Mouse (Mus musculus): Measurements from ENCODE around the gene Plcl1. TPM values are rescaled to one million over a fixed set of nuclear protein-coding genes. Genes with fewer than 3 reads are reported as not detected.

The Plcl1 gene
- polyA plus RNA-seq, 1 experiment from 2014 or later, result 0.77 TPM

- Histone ChIP-seq H3K27ac (no peak overlapping the region), H3K4me3 (no peak overlapping the region), H3K4me1 (peaks cover 2% of the 10 kb centered on the region; the same call in 1 of the 2 replicates), H3K36me3 (no peaks in the 10 kb centered on the region), H3K9me3 (no peaks in the 10 kb centered on the region), H3K27me3 (ENCODE audit: insufficient read depth, poor library complexity, severe bottlenecking) (no peaks in the 10 kb centered on the region)
- WGBS, result 82% methylated on average over 6 of the region's 6 CpGs
- DNase-seq (ENCODE audit: low spot score), result no peak
These were observed 160.2 kb downstream of the Plcl1 start for GRCm38 (mm10) chr1:55565933-55566332.

GRCm38 (mm10) chr1:55567801-55568360 lies 162.2 kb downstream of the Plcl1 start:
- peaks cover 7% of the 10 kb centered on the region; the same call in 1 of the 2 replicates for H3K4me1 ChIP-seq
- no peak overlapping the region for H3K27ac ChIP-seq
- H3K36me3 ChIP-seq, result no peaks in the 10 kb centered on the region
- no peak for DNase-seq (ENCODE audit: low spot score)
- no peaks in the 10 kb centered on the region for H3K27me3 ChIP-seq (ENCODE audit: insufficient read depth, poor library complexity, severe bottlenecking)
- 72% methylated on average over 5 of the region's 5 CpGs for WGBS
- H3K4me3 ChIP-seq, result no peak overlapping the region
- no peaks in the 10 kb centered on the region for H3K9me3 ChIP-seq

DNA sequence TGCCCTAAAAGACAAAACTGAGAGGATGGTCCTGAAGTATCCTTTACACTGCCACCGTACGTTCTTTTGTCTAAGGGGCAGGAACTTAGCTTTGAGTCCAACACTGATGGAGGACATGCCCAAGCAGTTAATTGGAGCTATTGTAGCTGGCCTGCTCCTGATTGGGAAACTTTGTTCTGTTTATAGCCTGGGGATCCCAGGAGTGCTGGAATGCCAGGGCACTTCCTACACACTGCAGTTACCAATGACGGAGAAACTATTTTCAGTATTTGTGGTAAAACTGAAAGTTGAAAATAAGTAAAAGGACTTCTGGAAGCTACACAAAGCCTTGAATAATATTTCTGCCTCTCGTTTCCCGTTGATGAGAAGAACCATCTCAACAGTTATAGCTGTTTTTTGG lies 164.5 kb downstream of the Plcl1 start:
- Histone ChIP-seq H3K9me3 (no peaks in the 10 kb centered on the region), H3K27me3 (ENCODE audit: insufficient read depth, poor library complexity, severe bottlenecking) (no peaks in the 10 kb centered on the region), H3K27ac (no peak overlapping the region), H3K4me3 (no peak overlapping the region), H3K4me1 (peaks cover 7% of the 10 kb centered on the region; the same call in 1 of the 2 replicates), H3K36me3 (no peaks in the 10 kb centered on the region)
- no peak for DNase-seq (ENCODE audit: low spot score)
- WGBS, result 72% methylated on average over 5 of the region's 5 CpGs

GRCm38 (mm10) chr1:55571399-55571798 lies 165.7 kb downstream of the Plcl1 start:
- no peak overlapping the region for H3K27ac ChIP-seq
- H3K27me3 ChIP-seq (ENCODE audit: insufficient read depth, poor library complexity, severe bottlenecking), result no peaks in the 10 kb centered on the region
- peaks cover 14% of the 10 kb centered on the region; the same call in 1 of the 2 replicates for H3K4me1 ChIP-seq
- WGBS, result 82% methylated on average over 4 of the region's 4 CpGs
- H3K4me3 ChIP-seq, result no peak overlapping the region
- H3K9me3 ChIP-seq, result no peaks in the 10 kb centered on the region
- DNase-seq (ENCODE audit: low spot score), result no peak
- no peaks in the 10 kb centered on the region for H3K36me3 ChIP-seq

DNA sequence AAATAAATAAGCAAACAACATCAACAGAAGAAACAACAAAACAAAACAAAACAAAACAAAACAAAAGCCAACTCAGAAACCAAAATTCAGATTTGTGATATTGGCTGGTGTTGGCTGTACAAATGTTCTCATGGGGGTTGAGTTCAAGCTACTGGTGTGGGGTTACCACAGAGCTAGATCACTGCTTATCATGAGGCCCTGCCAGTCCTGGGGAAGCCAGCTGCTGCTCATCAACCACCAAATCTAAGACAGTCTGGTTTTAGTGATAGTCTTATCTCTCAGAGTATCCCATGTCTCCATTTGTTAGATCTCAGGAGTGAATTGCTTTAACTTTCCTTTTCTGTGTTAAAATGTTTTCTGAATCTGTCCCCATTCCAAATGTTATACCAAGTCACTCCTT lies 166.5 kb downstream of the Plcl1 start:
- DNase-seq (ENCODE audit: low spot score), result no peak
- H3K4me3 ChIP-seq, result no peak overlapping the region
- H3K4me1 ChIP-seq, result peaks cover 14% of the 10 kb centered on the region; the same call in 1 of the 2 replicates
- H3K36me3 ChIP-seq, result no peaks in the 10 kb centered on the region
- no peaks in the 10 kb centered on the region for H3K9me3 ChIP-seq
- no peaks in the 10 kb centered on the region for H3K27me3 ChIP-seq (ENCODE audit: insufficient read depth, poor library complexity, severe bottlenecking)
- no peak overlapping the region for H3K27ac ChIP-seq

- Histone ChIP-seq H3K27me3 (ENCODE audit: insufficient read depth, poor library complexity, severe bottlenecking) (no peaks in the 10 kb centered on the region), H3K36me3 (no peaks in the 10 kb centered on the region), H3K4me1 (0 out of 2 replicates have a peak, but pooled peaks cover 11% of the 10 kb centered on the region), H3K27ac (no peak overlapping the region), H3K9me3 (no peaks in the 10 kb centered on the region), H3K4me3 (no peak overlapping the region)
- 61% methylated on average over 3 of the region's 3 CpGs for WGBS
- no peak for DNase-seq (ENCODE audit: low spot score)
These were observed 166.9 kb downstream of the Plcl1 start for GRCm38 (mm10) chr1:55572664-55573063.

DNA sequence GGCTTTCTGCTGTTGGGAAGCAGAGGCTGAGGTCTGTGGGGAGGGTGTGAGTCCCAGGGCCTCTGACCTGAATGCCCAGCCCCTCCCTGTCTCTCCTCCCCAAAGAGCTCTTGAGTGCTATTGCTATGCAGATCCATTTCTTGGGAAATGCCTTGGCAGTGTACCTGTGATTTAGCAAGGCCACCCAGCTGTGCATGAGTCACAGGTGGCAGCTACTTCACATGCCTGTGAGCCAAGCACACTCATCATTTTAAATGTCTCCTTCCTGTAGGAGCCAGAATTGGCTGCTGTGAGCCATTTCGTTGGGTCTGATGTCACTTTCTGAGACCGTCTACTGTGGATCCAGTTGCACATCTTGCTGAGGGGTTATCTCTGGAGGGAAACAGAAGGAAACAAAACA lies 170.2 kb downstream of the Plcl1 start:
- Histone ChIP-seq H3K4me1 (0 out of 2 replicates have a peak, but pooled peaks cover 11% of the 10 kb centered on the region), H3K4me3 (no peak overlapping the region), H3K27me3 (ENCODE audit: insufficient read depth, poor library complexity, severe bottlenecking) (no peaks in the 10 kb centered on the region), H3K27ac (no peak overlapping the region), H3K36me3 (no peaks in the 10 kb centered on the region), H3K9me3 (no peaks in the 10 kb centered on the region)
- DNase-seq (ENCODE audit: low spot score), result no peak
- WGBS, result 24% methylated on average over 2 of the region's 2 CpGs

- H3K9me3 ChIP-seq, result no peaks in the 10 kb centered on the region
- no peaks in the 10 kb centered on the region for H3K36me3 ChIP-seq
- no peak overlapping the region for H3K27ac ChIP-seq
- no peak overlapping the region for H3K4me3 ChIP-seq
- DNase-seq (ENCODE audit: low spot score), result no peak
- WGBS, result 75% methylated on average over 2 of the region's 2 CpGs
- H3K27me3 ChIP-seq (ENCODE audit: insufficient read depth, poor library complexity, severe bottlenecking), result no peaks in the 10 kb centered on the region
- H3K4me1 ChIP-seq, result no peaks in the 10 kb centered on the region
These were observed 176.0 kb downstream of the Plcl1 start for GRCm38 (mm10) chr1:55581752-55582151.

DNA sequence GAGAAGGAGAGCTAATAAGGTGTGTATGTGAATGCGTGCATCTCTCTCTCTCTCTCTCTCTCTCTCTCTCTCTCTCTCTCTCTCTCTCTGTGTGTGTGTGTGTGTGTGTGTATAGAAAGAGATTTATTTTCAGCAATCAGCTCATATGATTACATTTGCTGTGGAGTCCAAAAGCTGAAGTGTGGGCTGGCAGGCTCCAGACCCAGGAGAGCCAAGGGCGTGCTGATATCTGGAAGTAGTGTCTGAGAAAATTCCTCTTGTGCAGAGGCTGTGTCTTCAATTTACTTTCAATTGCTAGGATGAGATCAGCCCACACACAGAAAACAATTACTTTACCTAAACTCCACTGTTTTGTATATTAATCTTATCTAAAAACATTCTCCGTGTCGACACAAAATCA lies 179.7 kb downstream of the Plcl1 start:
- H3K4me1 ChIP-seq, result no peaks in the 10 kb centered on the region
- no peak for DNase-seq (ENCODE audit: low spot score)
- H3K27ac ChIP-seq, result no peak overlapping the region
- H3K9me3 ChIP-seq, result no peaks in the 10 kb centered on the region
- WGBS, result 74% methylated on average over 4 of the region's 4 CpGs
- H3K4me3 ChIP-seq, result no peak overlapping the region
- H3K36me3 ChIP-seq, result no peaks in the 10 kb centered on the region
- H3K27me3 ChIP-seq (ENCODE audit: insufficient read depth, poor library complexity, severe bottlenecking), result no peaks in the 10 kb centered on the region

DNA sequence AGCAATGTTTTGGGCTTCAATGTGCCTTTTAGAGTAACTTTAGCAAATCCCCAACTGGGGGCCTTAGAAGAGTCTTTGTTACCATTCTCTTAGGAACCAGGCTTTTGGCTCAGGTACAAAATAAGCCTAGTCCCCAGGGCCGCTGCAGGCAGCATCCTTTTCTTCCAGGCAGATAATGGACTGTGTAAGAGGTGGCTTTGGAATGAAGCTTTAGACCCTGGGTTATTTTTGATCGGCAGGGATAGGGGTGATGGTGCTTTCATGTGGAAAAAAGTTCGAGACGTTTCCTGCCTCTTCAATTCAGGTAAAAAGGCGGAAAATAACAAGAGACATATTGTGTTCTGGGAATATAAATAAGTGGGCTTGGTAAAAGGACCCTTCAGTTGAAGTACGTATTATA lies 182.4 kb downstream of the Plcl1 start:
- DNase-seq (ENCODE audit: low spot score), result no peak
- no peak overlapping the region for H3K4me3 ChIP-seq
- H3K9me3 ChIP-seq, result no peaks in the 10 kb centered on the region
- no peak overlapping the region for H3K27ac ChIP-seq
- H3K36me3 ChIP-seq, result no peaks in the 10 kb centered on the region
- no peaks in the 10 kb centered on the region for H3K4me1 ChIP-seq
- 74% methylated on average over 6 of the region's 6 CpGs for WGBS
- H3K27me3 ChIP-seq (ENCODE audit: insufficient read depth, poor library complexity, severe bottlenecking), result no peaks in the 10 kb centered on the region

- no peak overlapping the region for H3K27ac ChIP-seq
- H3K4me1 ChIP-seq, result no peaks in the 10 kb centered on the region
- H3K27me3 ChIP-seq (ENCODE audit: insufficient read depth, poor library complexity, severe bottlenecking), result no peaks in the 10 kb centered on the region
- H3K9me3 ChIP-seq, result no peaks in the 10 kb centered on the region
- DNase-seq (ENCODE audit: low spot score), result no peak
- no peaks in the 10 kb centered on the region for H3K36me3 ChIP-seq
- no peak overlapping the region for H3K4me3 ChIP-seq
These were observed 184.3 kb downstream of the Plcl1 start for GRCm38 (mm10) chr1:55590047-55590446.

- WGBS, result 63% methylated on average over 1 of the region's 1 CpGs
- no peak for DNase-seq (ENCODE audit: low spot score)
- H3K4me1 ChIP-seq, result no peaks in the 10 kb centered on the region
These were observed 194.8 kb downstream of the Plcl1 start for GRCm38 (mm10) chr1:55600496-55600895.

GRCm38 (mm10) chr1:55604593-55604992 lies 198.9 kb downstream of the Plcl1 start:
- Histone ChIP-seq H3K27ac (no peak overlapping the region), H3K4me3 (no peak overlapping the region), H3K9me3 (no peaks in the 10 kb centered on the region), H3K4me1 (peaks cover 6% of the 10 kb centered on the region), H3K27me3 (ENCODE audit: insufficient read depth, poor library complexity, severe bottlenecking) (no peaks in the 10 kb centered on the region), H3K36me3 (no peaks in the 10 kb centered on the region)
- DNase-seq (ENCODE audit: low spot score), result no peak
- 90% methylated on average over 4 of the region's 4 CpGs for WGBS

More at GRCm38 (mm10) chr1:55600496-55600895, 194.8 kb downstream of the Plcl1 start:
- no peaks in the 10 kb centered on the region for H3K36me3 ChIP-seq
- H3K27me3 ChIP-seq (ENCODE audit: insufficient read depth, poor library complexity, severe bottlenecking), result no peaks in the 10 kb centered on the region
- H3K4me3 ChIP-seq, result no peak overlapping the region
- no peaks in the 10 kb centered on the region for H3K9me3 ChIP-seq
- H3K27ac ChIP-seq, result no peak overlapping the region

GRCm38 (mm10) chr1:55605450-55605849 lies 199.7 kb downstream of the Plcl1 start:
- Histone ChIP-seq H3K9me3 (no peaks in the 10 kb centered on the region), H3K27ac (no peak overlapping the region), H3K4me1 (peaks cover 6% of the 10 kb centered on the region), H3K4me3 (no peak overlapping the region), H3K36me3 (no peaks in the 10 kb centered on the region), H3K27me3 (ENCODE audit: insufficient read depth, poor library complexity, severe bottlenecking) (no peaks in the 10 kb centered on the region)
- WGBS, result 89% methylated on average over 4 of the region's 4 CpGs
- no peak for DNase-seq (ENCODE audit: low spot score)
